Mouse (Mus musculus): ENCODE measurements around the gene Iqsec3. TPM values are rescaled to one million over a fixed set of nuclear protein-coding genes. Genes with fewer than 3 reads are reported as not detected.

Iqsec3 gene
- total and polyA plus RNA-seq, 3 experiments: 3.6 to 6.3 (median 4.9) TPM

Small RNAs within 50 kb of the gene (microRNA-seq; reads per million reads assigned to microRNA genes)
- 0 reads per million in 2 experiments for gene Gm24855

Other genes starting within 250 kb of the Iqsec3 start
- gene Usp18, start 227.8 kb downstream of the Iqsec3 start, total RNA-seq (2021): 1 to 10 TPM; 2.7 TPM
- 7.6 and 9.6 TPM in 2 replicates for gene Usp18, start 227.8 kb downstream of the Iqsec3 start, polyA plus RNA-seq (2012; rRNA removed)
- gene Slc6a13, start 173.5 kb downstream of the Iqsec3 start, total RNA-seq (2021): 1 to 10 TPM; 1.1 to 2.5 TPM
- 1.6 and 1.9 TPM in 2 replicates for gene Slc6a13, start 173.5 kb downstream of the Iqsec3 start, polyA plus RNA-seq (2012; rRNA removed)
- under 1 TPM; 0.48 to 0.95 TPM for gene Slc6a12, start 130.6 kb downstream of the Iqsec3 start, total RNA-seq (2021)
- gene Slc6a12, start 130.6 kb downstream of the Iqsec3 start, polyA plus RNA-seq (2012; rRNA removed): 0.36 and 0.44 TPM in 2 replicates
- 10 to 100 TPM in 1 of 2 experiments, 1 to 10 TPM in 1; 1.5 to 55.2 TPM for gene A2m, start 161.7 kb upstream of the Iqsec3 start, total RNA-seq (2021)
- 1.9 and 6.5 TPM in 2 replicates for gene A2m, start 161.7 kb upstream of the Iqsec3 start, polyA plus RNA-seq (2012; rRNA removed)